ENCODE assay signal across 10 mouse cellular contexts in genomic region chr14:3262531-3262930, GRCm38 (mm10). TPM values are rescaled to one million over a fixed set of nuclear protein-coding genes. Genes with fewer than 3 reads are reported as not detected.
DNase-seq lines count a peak whose midpoint lies in the region.
"Not testable (repeated sequence)": the region's sequence is repeated elsewhere in the genome, so short reads cannot be mapped to it uniquely, and the experiment has no call there.
"Had no signal": no experiment of that assay in that cellular context is flagged by ENCODE, and none has a peak within 500 bp of the region (broad histone marks: within the 10 kb centered on the region; RNA-seq: fewer than 3 reads in every experiment).

No protein-coding gene starts in this region.

- DNase-seq in adrenal gland, postnatal 10 days, result peak; percentile 0
- DNase-seq in frontal cortex, adult 2 months (ENCODE audit: extremely low spot score in 1 of 2, low spot score in 1 of 2), result peak; percentile 0
- DNase-seq in gastrocnemius, postnatal 25 days, result peak; percentile 4
- peak; percentile 0 to 1 for DNase-seq in heart, postnatal 36 days
- peak; percentile 0 to 1 for DNase-seq in left cerebral cortex, postnatal 25 days (ENCODE audit: low spot score in 2 of 2)
- peak; percentile 0 for DNase-seq in ovary, postnatal 14 days (ENCODE audit: low spot score)
- peak; percentile 0 for DNase-seq in thymus, postnatal 25 days

- intact Hi-C loops in heart, postnatal 36 days (cut with DNase I); left cerebral cortex, postnatal 25 days (cut with DNase I): not testable (repeated sequence)

RNA-seq across cellular contexts. Expression of gene D830030K20Rik, which starts 54.2 kb away (rescaled TPM):
- 1 to 10 TPM; 1.2 to 1.7 TPM for total RNA-seq in adrenal gland, postnatal 10 days (2021)
- polyA plus RNA-seq in frontal cortex, adult 2 months (2012; rRNA removed), result 5.4 and 6.8 TPM in 2 replicates
- 1 to 10 TPM in 1 of 2 experiments, under 1 TPM in 1; 0.33 to 1.5 TPM for total RNA-seq in gastrocnemius, postnatal 25 days (2021)
- total RNA-seq in heart, postnatal 36 days (2021), result 1 to 10 TPM; 1.5 to 1.6 TPM
- total RNA-seq in left cerebral cortex, postnatal 25 days (2021), result 1 to 10 TPM; 4.3 to 4.6 TPM
- total RNA-seq: liver, adult 2 months; megakaryocyte, adult 5-6 weeks had no signal
- polyA plus RNA-seq: myocyte had no signal

Comparison
In these comparisons a context has a peak if more than half of its experiments do, and no peak if none do; other contexts are left out.
1. Peak in every context shown above with its lines: DNase-seq.